Mouse (Mus musculus) limb, embryonic 14.5 days (tissue): ENCODE measurements around the gene Tmem88. TPM values are rescaled to one million over a fixed set of nuclear protein-coding genes. Genes with fewer than 3 reads are reported as not detected.

Source experiments
- ATAC-seq: fragments of 200-750 bp; cut with Nextera tagmentation; 2 replicates; pipeline ENCODE4 v1.8.0; 2017; ENCODE audit warnings: low read depth, moderate number of reproducible peaks, moderate TSS enrichment; ENCODE audit not compliant: low FRiP score
- DNase-seq: peaks from one replicate; pipeline ENCODE4 v3.0.0-alpha.2; 2015; ENCODE audit warnings: low spot score
- H3K27ac ChIP-seq: fragments of 300-500 bp; sonication (generic); replicated peaks from 2 replicates; pipeline ENCODE4 v1.5.1; 2014; ENCODE audit warnings: low read depth, mild to moderate bottlenecking, low read length, moderate library complexity, mixed read lengths
- H3K27me3 ChIP-seq: fragments of 300-500 bp; sonication (generic); 2 replicates; pipeline ENCODE4 v1.6.1; 2014; ENCODE audit warnings: low read length, mixed read lengths; ENCODE audit not compliant: control insufficient read depth, insufficient read depth
- H3K36me3 ChIP-seq: fragments of 300-500 bp; sonication (generic); 2 replicates; pipeline ENCODE4 v1.6.1; 2014; ENCODE audit warnings: mild to moderate bottlenecking, low read length, moderate library complexity, mixed read lengths; ENCODE audit not compliant: control insufficient read depth, insufficient read depth
- H3K4me1 ChIP-seq: fragments of 300-500 bp; sonication (generic); 2 replicates; pipeline ENCODE4 v1.6.1; 2014; ENCODE audit warnings: antibody characterized with exemption, low read length, mixed read lengths; ENCODE audit not compliant: control insufficient read depth, insufficient read depth
- H3K4me2 ChIP-seq: fragments of 300-500 bp; sonication (generic); replicated peaks from 2 replicates; pipeline ENCODE4 v1.6.1; 2014; ENCODE audit warnings: low read depth, mild to moderate bottlenecking, low read length, moderate library complexity; ENCODE audit not compliant: severe bottlenecking
- H3K4me3 ChIP-seq: fragments of 300-500 bp; sonication (generic); replicated peaks from 2 replicates; pipeline ENCODE4 v1.5.1; 2014; ENCODE audit warnings: low read length
- H3K9ac ChIP-seq: fragments of 300-500 bp; sonication (generic); 2 replicates; pipeline ENCODE4 v1.6.1; 2014; ENCODE audit warnings: mild to moderate bottlenecking, low read depth, low read length, moderate library complexity; ENCODE audit not compliant: severe bottlenecking
- H3K9me3 ChIP-seq: fragments of 300-500 bp; sonication (generic); 2 replicates; pipeline ENCODE4 v1.6.1; 2016; ENCODE audit warnings: low read length; ENCODE audit not compliant: control insufficient read depth
- POLR2A ChIP-seq: fragments of 200-500 bp; IDR thresholded peaks from 2 replicates; pipeline ENCODE4 v1.8.0; 2012; ENCODE audit warnings: inconsistent platforms, mild to moderate bottlenecking, moderate library complexity, borderline replicate concordance; ENCODE audit not compliant: insufficient read depth, insufficient read length; ENCODE audit errors: extremely low read depth
- WGBS: fragments of 180-500 bp; shearing (Covaris S2); extraction: QIAGEN DNeasy Blood & Tissue Kit; methylation state at CpG from one replicate; pipeline ENCODE4 v1.1.7; 2014; 5-methylcytosine and 5-hydroxymethylcytosine counted together
- polyA plus RNA-seq, 2 experiments: library from polyadenylated mRNA; depleted of rRNA in 1 of 2; stranded (reverse) in 1 of 2; unstranded in 1 of 2; fragments of >200 nt; fragmentation: Nextera tagmentation in 1 of 2; extraction: Ambion mirVana in 1 of 2; gene quantifications; 2 replicates each; pipeline versions ENCODE4 v1.2.1 to v1.2.3; 2012 to 2014

The Tmem88 gene
- polyA plus RNA-seq, 2 experiments: 17.0 to 18.9 TPM

- Histone ChIP-seq H3K4me1 (peaks cover 43% of the 10 kb centered on the region), H3K4me2 (peak within 1 kb of the TSS; percentile 81), H3K9me3 (no peaks in the 10 kb centered on the region), H3K27me3 (no peaks in the 10 kb centered on the region), H3K9ac (peak within 1 kb of the TSS; percentile 94; the same call in 1 of the 2 replicates), H3K4me3 (peak within 1 kb of the TSS; percentile 76), H3K36me3 (peaks cover 19% of the 10 kb centered on the region), H3K27ac (0 out of 2 replicates have a peak within 1 kb of the TSS, but pooled peaks have one; percentile 98)
- TF ChIP-seq POLR2A: no peak
- ATAC-seq (no peak), DNase-seq (peak; percentile 63)
- 29% methylated on average over 12 of the region's 12 CpGs for WGBS
These were observed 15.5 kb upstream of the Tmem88 start, which contains the start of gene Kdm6b for GRCm38 (mm10) chr11:69413221-69414181. Kdm6b (minus strand) TSS chr11:69413675.

GRCm38 (mm10) chr11:69412548-69412947 is 14.5 kb upstream of the Tmem88 start:
- peak overlapping the region; percentile 76 for H3K4me3 ChIP-seq
- 0 out of 2 replicates have a peak overlapping the region, but pooled peaks have one; percentile 28 for H3K9ac ChIP-seq
- no peak overlapping the region for H3K27ac ChIP-seq
- 53% methylated on average over 7 of the region's 7 CpGs for WGBS
- no peak for TF ChIP-seq POLR2A
- no peak for DNase-seq
- H3K27me3 ChIP-seq: no peaks in the 10 kb centered on the region
- peak overlapping the region; percentile 81 for H3K4me2 ChIP-seq
- ATAC-seq: no peak
- peaks cover 46% of the 10 kb centered on the region for H3K4me1 ChIP-seq
- H3K9me3 ChIP-seq: no peaks in the 10 kb centered on the region
- H3K36me3 ChIP-seq: peaks cover 28% of the 10 kb centered on the region

GRCm38 (mm10) chr11:69411538-69412203 is 13.6 kb upstream of the Tmem88 start:
- Histone ChIP-seq H3K36me3 (peaks cover 37% of the 10 kb centered on the region), H3K9ac (peak overlapping the region; percentile 81), H3K4me1 (peaks cover 40% of the 10 kb centered on the region), H3K4me2 (peak overlapping the region; percentile 81), H3K4me3 (peak overlapping the region; percentile 76), H3K9me3 (no peaks in the 10 kb centered on the region), H3K27ac (peak overlapping the region; percentile 92), H3K27me3 (no peaks in the 10 kb centered on the region)
- ATAC-seq (no peak), DNase-seq (peak; percentile 59)
- under 1% methylated on average over 34 of the region's 39 CpGs for WGBS
- no peak for TF ChIP-seq POLR2A

GRCm38 (mm10) chr11:69411073-69411535 is 13.1 kb upstream of the Tmem88 start:
- TF ChIP-seq POLR2A: no peak
- DNase-seq (peak; percentile 98), ATAC-seq (peak; percentile 58)
- Histone ChIP-seq H3K4me1 (peaks cover 38% of the 10 kb centered on the region), H3K4me3 (peak overlapping the region; percentile 76), H3K27ac (peak overlapping the region; percentile 92), H3K36me3 (peaks cover 43% of the 10 kb centered on the region), H3K4me2 (peak overlapping the region; percentile 81), H3K9me3 (no peaks in the 10 kb centered on the region), H3K9ac (peak overlapping the region; percentile 81), H3K27me3 (no peaks in the 10 kb centered on the region)
- WGBS: under 1% methylated on average over 26 of the region's 26 CpGs
